Mouse (Mus musculus): ENCODE results near the gene S1pr5. TPM values are rescaled to one million over a fixed set of nuclear protein-coding genes. Genes with fewer than 3 reads are reported as not detected.
A peak's percentile ranks its signal among the peaks of the same experiment; 100 is the strongest.
"Not testable (repeated sequence)": the region's sequence is repeated elsewhere in the genome, so short reads cannot be mapped to it uniquely, and the experiment has no call there.

S1pr5 gene
- total RNA-seq (2015; ENCODE audit: low replicate concordance) (2.5 TPM in 1 of 2 replicates, not detected in the other), total RNA-seq (2017; ENCODE audit: low replicate concordance) (0.13 and 0.53 TPM in 2 replicates)

DNA sequence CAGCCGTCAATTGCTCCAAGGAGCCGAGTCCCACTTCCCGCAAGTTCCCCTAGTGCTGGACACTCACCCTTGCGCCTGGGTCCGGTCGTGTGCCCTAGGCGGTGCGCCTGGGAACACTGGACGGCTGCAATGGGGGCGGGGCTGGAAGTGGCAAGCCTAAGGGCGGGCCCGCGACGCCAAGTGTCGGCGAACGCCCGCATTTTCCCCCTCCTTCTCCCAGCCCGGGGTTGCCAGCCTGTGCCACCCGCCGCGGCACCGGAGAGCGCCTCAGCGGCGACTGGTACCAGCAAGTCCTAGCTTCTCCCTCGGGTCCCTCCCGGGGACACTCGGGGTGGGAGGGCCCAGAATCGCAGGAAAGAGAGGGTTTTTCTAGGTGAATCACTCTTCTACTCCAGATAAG, at the start of gene S1pr5:
TSS of gene S1pr5 (minus strand) at position 118 of the 400 bp plus-strand sequence.
- peak; percentile 40; the same call in 1 of the 2 replicates for ATAC-seq (replicated peaks; ENCODE audit: low FRiP score, poor library complexity, severe bottlenecking)

DNA sequence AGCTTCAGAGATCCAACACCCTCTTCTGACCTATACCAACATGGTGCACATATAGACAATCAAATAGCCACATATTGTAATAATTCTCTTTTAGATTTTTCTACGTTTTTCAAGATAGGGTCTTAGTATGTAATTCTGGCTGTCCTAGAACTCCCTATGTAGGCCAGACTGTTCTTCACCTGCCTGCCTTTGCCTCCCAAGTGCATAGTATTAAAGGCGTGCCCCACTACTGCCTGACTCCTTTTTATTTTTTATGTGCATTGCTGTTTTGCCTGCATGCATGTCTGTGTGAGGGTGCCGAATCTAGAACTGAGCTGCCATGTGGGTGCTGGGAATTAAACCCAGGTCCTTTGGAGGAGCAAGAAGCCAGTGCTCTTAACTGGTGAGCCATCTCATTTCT, 44.0 kb upstream of the S1pr5 start:
- no peak for ATAC-seq (replicated peaks; ENCODE audit: low FRiP score, poor library complexity, severe bottlenecking)

DNA sequence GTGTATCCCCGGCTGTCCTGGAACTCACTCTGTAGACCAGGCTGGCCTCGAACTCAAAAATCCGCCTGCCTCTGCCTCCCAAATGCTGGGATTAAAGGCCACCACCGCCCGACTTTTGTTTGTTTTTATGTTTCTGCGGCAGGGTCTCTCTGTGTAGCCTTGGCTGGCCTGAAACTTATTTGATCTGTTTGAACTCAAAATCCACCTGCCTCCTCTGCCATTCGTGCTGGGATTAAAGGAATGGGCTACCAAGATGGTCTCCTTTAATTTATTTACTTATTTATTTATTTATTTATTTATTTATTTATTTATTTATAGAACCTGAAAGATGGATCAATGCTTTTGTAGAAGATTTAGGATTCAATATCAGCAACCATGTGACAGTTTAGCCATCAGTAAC, 43.6 kb upstream of the S1pr5 start:
- not testable (repeated sequence) for ATAC-seq (replicated peaks; ENCODE audit: low FRiP score, poor library complexity, severe bottlenecking)

DNA sequence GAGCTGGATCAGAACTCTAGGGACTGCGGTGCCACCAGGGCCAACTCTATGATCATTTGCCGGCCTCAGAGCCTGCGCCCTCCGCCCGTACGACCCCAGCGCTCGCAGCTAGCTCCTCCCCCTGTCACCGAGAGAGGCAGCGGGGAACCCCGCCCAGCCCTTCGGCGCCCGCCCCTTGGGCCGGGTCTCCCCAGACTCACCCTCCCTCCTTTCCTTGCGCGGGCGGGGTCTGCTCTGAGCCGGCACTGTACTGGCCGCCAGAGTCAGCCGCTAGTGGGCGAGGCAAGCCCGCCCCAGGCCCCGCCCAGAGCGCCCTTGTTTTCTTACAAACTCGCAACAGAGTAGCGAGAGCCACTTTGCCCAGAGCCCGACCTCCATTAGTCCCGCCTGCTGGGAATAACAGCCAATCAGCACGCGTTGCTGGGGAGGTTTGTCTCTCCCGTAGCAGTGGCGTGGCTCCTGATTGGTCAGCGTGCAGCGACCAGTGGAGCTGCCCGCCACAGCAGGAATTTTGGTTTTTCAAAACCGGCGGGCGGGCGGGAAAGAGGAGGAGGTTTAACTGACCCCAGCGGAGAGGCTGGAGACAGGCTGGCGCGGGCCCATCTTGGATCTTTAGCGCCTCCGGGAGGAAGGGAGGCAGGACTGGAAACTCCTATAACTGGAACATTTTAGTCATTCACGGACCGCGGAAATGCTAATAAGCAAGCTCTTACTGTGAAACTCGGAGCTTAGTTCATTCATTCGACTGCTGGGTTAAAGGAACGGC, 43.0 kb upstream of the S1pr5 start, which contains the start of gene Cdkn2d:
TSS of gene Cdkn2d (minus strand) at position 386 of the 766 bp plus-strand sequence.
- peak; percentile 75 for ATAC-seq (replicated peaks; ENCODE audit: low FRiP score, poor library complexity, severe bottlenecking)

DNA sequence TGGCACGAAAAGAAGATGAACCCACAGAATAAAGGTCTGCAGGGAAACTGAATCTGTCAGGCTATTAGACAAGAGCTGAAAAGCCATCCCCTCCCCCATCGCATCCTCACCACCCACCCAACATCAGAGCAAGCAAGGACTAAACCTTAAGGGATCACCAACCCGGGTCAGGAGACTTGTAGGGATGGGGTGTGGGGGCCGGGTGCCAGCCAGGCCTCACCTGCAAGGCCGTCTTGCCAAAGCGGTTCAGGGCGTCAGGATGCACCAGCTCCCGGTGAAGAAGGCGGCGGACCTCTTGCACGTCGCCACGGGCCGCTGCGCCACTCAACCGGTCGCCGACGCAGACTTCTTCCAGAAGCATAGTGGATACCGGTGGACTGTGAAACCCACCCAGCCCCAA, 42.3 kb upstream of the S1pr5 start:
- peak; percentile 2; the same call in 1 of the 2 replicates for ATAC-seq (replicated peaks; ENCODE audit: low FRiP score, poor library complexity, severe bottlenecking)

DNA sequence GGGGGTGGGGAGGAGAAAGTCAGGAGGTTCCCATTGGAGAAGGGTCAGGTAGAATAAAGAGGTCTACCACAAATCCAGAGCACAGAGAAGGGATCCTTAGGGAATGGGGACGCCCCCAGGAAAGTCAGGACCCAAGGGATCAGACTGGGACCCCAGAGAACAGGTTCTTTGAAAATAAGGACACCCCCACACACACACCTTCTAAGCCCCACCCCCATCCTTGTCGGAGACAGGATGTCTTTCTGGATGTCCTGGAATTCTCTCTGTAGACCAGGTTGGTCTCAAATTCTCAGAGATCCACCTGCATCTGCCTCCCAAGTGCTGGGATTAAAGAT, 41.1 kb upstream of the S1pr5 start:
- no peak for ATAC-seq (replicated peaks; ENCODE audit: low FRiP score, poor library complexity, severe bottlenecking)

DNA sequence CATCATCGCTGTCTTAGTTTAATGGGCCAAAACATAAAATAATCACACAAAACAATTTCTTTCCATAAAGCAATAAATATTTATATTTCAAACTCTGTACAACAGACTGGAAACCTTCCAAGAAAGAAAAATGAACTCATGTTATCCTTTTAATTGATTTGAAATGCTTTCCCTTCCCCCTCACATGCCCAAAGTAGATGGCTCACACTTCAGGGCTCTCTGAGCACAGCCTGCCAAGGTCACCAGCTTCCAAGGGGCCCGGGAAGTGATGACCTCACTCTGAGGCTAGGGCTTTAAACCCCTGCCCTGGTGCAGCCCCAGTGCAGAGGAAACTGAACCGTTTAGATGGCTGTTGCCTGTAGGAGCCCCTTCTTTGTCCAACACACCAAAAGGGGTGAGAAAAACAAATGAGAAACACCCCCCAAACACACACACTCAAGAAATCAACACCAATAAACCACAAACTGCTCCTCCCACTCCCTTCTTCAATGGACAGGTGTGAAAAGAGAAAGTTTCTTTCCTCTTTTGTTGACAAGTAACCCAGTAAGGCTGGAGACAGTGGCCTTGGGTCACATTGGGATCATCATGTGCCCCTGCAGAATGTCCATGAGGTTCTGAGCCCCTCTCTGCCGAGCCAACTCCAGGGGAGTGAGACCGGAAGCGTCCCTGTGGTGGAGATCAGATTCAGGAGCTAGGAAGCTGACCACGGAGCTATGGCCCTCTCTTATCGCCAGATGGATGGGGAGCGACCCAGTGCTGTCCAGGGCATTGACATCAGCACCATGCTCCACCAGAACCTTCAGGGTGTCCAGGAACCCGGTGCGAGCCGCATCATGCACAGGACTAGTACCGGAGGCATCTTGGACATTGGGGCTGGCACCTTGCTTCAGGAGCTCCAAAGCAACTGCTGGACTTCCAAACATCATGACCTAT, 40.4 kb upstream of the S1pr5 start:
- ATAC-seq (replicated peaks; ENCODE audit: low FRiP score, poor library complexity, severe bottlenecking), result no peak

DNA sequence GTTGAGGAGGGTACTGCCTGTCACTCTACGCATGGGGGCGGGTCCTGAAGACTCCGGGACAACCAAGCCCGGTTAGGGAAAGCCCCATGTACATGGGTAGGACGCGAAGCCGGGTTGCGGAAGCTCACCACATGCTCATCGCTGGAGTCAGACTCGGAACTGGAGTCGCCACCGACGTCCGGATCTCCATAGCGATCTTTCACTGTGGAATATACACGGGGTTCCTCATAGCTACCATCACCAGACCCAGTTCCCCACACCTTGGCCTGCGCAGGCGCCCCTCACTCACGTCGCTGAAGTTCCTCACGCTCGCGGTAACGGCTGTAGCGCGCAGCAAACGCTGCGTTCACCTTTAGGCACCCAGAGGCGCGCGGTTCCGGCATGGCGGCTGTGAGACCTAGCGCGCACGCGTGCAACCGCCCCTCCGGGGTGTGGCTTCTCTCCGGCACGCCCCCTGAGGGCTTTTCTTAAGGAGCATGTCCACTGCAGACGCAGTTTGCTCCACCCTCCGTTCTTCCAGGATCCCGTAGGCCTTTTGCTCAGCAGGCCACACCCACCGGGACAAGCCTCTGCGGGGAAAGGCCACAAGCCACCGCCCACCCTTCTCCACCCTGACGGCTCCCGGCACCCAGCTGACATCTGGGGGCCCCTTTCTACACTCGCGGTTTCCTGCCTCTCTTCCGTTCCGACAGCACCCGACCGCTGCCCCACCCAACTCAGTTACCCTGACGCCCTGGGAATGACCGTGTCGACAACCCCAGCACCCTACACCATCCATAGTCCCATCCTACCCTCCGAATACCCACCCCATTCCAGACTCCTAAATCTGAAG, 39.5 kb upstream of the S1pr5 start, which contains the start of gene Kri1:
TSS of gene Kri1 (minus strand) at position 399 of the 832 bp plus-strand sequence.
- peak; percentile 76 for ATAC-seq (replicated peaks; ENCODE audit: low FRiP score, poor library complexity, severe bottlenecking)

DNA sequence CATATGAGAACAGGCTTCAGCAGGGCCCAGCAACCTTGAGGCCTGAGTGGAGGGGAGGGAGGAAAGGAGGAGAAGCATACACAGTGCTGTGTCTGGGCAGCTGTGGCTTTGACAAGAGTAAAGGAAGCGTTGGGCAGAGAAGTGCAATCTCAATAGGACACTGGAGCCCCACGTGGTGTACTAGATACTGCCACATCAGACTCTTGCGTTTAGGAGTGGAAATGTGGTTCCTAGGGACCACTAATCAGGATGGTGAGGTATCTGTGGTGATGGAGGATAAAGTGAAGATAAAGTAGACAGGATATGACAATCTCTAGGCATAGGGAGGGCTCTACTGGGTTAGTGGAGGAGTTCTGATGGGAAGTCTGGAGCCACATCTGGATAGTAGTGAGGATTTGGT, 38.5 kb upstream of the S1pr5 start:
- no peak for ATAC-seq (replicated peaks; ENCODE audit: low FRiP score, poor library complexity, severe bottlenecking)

DNA sequence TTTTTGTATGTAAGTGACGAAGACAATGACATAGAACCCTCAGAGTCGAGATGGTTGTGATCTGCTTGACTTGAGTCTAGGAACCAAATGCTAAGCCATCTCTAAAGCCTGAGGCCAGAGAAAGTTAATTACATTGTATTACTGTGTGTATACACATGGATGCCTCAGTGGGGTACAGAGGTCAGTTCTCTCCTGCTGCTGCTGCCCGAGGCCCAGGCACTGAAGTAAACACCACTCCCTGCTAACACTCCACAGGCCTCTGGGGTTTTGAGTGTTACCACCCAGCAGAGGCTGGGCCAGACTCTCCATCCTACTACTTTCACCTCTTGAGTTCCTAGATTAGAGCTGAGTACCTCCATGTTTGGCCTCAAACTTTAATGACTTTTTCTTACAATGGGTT, 35.8 kb upstream of the S1pr5 start:
- no peak for ATAC-seq (replicated peaks; ENCODE audit: low FRiP score, poor library complexity, severe bottlenecking)

DNA sequence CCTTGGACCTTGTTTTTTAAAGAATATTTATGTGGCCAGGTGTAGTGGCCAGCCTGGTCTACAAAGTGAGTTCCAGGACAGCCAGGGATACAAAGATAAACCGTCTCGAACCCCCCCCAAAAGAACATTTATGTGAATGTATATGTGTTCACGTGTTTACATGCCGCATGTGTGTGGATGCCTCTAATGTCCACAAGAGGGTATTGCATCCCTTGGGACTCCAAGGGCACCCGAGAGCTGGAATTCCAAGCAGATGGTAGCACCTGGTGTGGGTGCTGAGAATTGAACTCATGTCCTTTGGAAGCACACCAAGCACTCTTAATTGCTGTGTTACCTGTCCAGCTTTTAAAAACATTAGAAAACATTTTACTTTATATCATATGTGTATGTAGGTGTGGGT, 35.3 kb upstream of the S1pr5 start:
- no peak for ATAC-seq (replicated peaks; ENCODE audit: low FRiP score, poor library complexity, severe bottlenecking)

DNA sequence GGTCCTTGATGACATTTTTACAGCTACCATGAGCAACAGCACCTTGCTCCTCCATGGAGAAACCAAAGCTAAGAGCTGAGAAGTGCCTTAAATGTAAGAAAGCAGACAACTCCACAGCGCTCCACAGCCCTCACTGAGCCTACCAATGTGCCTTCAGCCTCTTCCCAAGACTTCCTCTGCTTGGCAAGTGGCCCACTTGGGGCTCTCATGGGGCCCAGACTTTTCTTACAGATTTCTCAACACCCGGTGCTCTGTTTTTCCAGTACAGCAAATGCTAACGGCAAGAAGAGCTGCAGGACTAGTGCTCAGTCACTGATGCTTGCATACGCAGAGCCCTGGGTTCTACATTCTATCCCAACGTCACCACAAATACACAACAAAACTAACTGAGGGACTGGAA, 29.5 kb upstream of the S1pr5 start:
- ATAC-seq (replicated peaks; ENCODE audit: low FRiP score, poor library complexity, severe bottlenecking), result no peak

DNA sequence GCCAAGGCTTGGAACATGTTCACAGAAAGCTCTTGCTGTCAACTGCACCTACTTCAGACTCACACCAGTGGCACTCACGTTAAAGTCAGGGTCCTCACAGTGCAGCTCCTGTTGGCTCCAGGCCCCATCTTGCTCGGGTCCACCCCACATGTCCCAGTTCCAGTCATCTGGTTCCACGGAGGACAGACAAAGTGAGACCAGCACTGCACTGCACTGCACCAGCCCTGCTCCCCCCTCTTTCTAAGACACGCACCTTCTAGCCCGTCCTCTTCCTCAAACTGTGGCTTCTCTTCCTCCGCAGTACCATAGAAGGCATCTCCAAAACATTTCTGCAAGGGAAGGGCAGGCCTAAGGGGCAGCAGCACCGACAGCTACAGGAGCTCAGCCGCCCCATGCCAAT, 28.1 kb upstream of the S1pr5 start:
- no peak for ATAC-seq (replicated peaks; ENCODE audit: low FRiP score, poor library complexity, severe bottlenecking)

DNA sequence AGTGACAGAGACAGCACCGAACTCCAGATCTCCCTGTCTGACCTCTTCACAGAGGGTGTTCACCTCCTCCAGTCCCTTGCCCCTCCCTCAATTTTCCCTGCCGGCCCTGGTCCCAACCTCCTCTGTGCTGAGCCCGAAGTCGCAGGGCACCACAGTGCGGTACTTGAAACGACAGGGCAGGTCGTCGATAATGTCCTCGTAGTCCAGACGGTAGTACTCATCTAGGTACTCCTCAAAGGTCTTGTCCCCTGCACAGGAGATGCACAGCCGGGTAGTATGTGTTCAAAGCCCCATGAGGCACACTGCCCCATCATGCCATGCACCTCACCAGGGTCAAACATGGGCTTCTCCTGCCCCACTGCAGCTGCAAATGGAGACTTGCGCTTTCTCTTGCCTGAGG, 27.5 kb upstream of the S1pr5 start:
- 0 out of 2 replicates have a peak, but pooled peaks have one; percentile 13 for ATAC-seq (replicated peaks; ENCODE audit: low FRiP score, poor library complexity, severe bottlenecking)

DNA sequence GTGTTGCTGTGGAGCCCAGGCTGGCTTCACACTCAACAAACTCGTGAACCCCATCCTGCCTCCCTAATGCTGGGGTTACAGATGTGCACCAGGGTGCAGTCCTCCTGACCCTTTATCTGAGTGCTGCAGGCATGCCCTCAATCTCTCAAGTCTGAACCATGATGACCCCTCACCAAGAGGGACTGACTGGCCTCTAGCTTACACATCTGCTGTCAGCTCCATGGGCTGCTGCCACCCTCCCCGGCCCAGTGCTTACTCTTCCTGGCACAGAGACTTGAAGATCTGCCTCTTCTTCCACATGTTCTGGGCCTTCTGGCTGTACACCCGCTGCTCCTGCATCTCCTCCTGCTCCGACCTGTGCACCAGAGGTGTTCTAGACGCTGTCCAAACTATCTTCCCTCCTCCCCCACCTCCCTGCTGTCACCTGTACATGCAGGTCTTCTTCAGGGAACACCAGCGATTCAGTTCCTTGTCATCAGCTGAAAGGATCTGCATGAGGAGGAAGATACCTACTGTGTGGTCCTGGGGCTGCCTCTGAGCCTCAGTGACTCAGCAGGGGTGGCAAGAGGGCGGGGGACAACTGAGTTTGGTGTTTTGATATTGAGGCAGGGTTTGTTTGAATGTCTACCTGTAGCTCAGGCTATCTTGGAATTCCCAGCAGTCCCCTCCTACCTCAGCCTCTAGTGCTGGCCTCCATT, 26.9 kb upstream of the S1pr5 start:
- no peak for ATAC-seq (replicated peaks; ENCODE audit: low FRiP score, poor library complexity, severe bottlenecking)

DNA sequence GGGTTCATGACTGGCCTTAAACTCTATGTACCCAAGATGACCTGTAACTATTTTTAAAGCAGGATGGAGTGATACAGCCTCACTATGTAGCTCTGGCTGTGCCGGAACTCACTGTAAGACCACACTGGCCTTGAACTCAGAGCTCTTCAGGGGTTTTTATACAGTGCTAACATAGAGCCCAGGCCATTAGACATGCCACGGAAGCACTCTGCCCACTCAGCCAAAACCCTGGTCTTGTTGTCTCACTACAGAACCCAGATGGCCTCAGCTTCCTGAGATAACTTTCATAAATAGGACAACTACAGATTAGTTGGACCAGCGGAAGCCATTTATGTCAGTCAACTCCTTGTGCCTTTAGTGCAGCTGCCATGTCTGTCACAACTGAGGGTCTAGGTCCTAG, 26.1 kb upstream of the S1pr5 start:
- ATAC-seq (replicated peaks; ENCODE audit: low FRiP score, poor library complexity, severe bottlenecking), result no peak

DNA sequence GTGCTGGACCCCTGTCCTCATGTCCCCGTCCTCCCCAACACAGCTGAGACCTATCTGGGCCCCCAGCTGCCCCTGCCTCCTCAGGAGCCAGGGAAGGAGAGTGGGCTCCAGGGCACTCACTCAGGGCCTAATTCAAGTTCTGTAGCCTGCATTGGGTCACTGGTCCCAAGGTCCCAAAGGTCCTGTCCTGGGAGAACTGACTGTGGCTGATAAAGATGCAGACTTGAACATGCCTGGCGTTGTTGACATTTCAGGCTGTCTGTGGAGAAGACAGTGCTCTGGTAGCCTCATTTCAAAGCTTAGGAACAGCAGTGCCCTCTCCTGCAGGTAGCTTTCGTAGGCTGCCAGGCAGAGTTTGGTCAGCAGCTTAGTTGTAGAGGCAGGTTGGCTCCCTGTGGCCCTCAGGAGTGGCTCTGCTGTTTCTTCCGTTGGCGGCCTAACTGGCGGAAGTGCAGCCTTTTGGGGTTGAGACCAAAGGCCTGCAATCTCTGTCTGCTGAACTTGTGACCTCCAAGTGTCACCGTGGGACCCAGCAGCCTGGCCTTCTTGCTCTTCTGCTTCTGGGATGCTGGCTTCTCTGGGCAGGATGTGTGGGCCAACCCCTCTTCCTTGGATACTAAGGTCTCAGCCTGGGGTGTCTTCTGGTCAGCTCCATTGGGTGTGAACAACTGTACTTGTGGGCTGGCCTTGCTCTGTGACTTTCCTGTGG, 25.4 kb upstream of the S1pr5 start:
- no peak for ATAC-seq (replicated peaks; ENCODE audit: low FRiP score, poor library complexity, severe bottlenecking)

DNA sequence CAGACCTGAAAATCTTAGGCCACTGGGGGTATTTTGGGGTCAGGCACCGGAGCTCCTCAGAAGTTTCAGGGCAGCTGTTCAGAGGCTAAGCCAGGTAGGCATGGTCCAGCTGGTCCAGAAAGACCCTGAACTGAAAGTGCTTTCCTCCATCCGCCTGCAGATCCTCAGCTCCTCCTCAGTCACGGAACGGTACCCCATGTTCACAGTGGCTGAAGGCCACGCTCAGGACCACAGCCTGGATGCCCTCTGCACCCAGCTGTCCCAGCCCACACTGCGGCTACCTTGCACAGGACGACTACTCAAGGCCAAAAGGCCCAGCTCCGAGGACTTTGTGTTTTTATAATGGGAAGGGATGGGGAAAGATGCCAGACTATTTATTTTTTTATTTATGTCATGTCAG, 24.9 kb upstream of the S1pr5 start:
- no peak for ATAC-seq (replicated peaks; ENCODE audit: low FRiP score, poor library complexity, severe bottlenecking)

DNA sequence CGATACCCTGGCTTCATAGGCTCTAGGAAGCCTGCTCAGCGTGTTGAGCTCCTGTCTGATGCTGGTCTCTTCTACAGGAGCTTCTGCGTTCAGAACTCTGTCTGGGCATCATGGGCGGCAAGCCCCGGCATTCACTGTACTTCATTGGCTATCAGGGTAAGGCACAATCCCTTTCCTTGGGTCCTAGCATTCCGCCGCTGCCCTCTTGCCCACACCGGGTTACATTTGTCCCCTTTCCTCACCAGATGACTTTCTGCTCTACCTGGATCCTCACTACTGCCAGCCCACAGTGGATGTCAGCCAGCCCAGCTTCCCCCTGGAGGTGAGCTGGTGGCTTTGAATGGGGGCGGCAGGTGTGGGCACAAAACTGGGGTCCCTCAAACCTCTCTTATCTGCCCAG, 24.1 kb upstream of the S1pr5 start:
- no peak for ATAC-seq (replicated peaks; ENCODE audit: low FRiP score, poor library complexity, severe bottlenecking)
